Mouse (Mus musculus) liver, embryonic 13.5 days (tissue): ENCODE measurements around the gene Pnpla8. TPM values are rescaled to one million over a fixed set of nuclear protein-coding genes. Genes with fewer than 3 reads are reported as not detected.

Source experiments
- ATAC-seq: fragments of 200-750 bp; cut with Nextera tagmentation; 2 replicates; pipeline ENCODE4 v1.8.0; 2017; ENCODE audit warnings: low read depth, mild to moderate bottlenecking, moderate number of reproducible peaks, moderate library complexity
- DNase-seq: peaks from one replicate; pipeline ENCODE4 v3.0.0; 2022
- H3K27ac ChIP-seq: fragments of 300-500 bp; sonication (generic); 2 replicates; pipeline ENCODE4 v1.5.1; 2015; ENCODE audit warnings: moderate library complexity, mild to moderate bottlenecking, inconsistent platforms
- H3K27me3 ChIP-seq: fragments of 300-500 bp; sonication (generic); 2 replicates; pipeline ENCODE4 v1.6.1; 2015; ENCODE audit warnings: mild to moderate bottlenecking, inconsistent platforms
- H3K36me3 ChIP-seq: fragments of 300-500 bp; sonication (generic); 2 replicates; pipeline ENCODE4 v1.6.1; 2015; ENCODE audit warnings: mild to moderate bottlenecking, inconsistent platforms
- H3K4me1 ChIP-seq: fragments of 300-500 bp; sonication (generic); replicated peaks from 2 replicates; pipeline ENCODE4 v1.6.1; 2015; ENCODE audit warnings: inconsistent platforms
- H3K4me2 ChIP-seq: fragments of 300-500 bp; sonication (generic); 2 replicates; pipeline ENCODE4 v1.6.1; 2015; ENCODE audit warnings: inconsistent platforms, mild to moderate bottlenecking, moderate library complexity
- H3K4me3 ChIP-seq: fragments of 300-500 bp; sonication (generic); replicated peaks from 2 replicates; pipeline ENCODE4 v1.5.1; 2015; ENCODE audit warnings: mild to moderate bottlenecking, inconsistent platforms
- H3K9ac ChIP-seq: fragments of 300-500 bp; sonication (generic); 2 replicates; pipeline ENCODE4 v1.6.1; 2015; ENCODE audit warnings: mild to moderate bottlenecking, inconsistent platforms
- H3K9me3 ChIP-seq: fragments of 300-500 bp; sonication (generic); replicated peaks from 2 replicates; pipeline ENCODE4 v1.6.1; 2016; ENCODE audit warnings: inconsistent platforms
- WGBS: fragments of 180-500 bp; shearing (Covaris S2); methylation state at CpG from one replicate; pipeline ENCODE4 v1.1.7; 2015; ENCODE audit not compliant: insufficient replicate concordance; 5-methylcytosine and 5-hydroxymethylcytosine counted together
- microRNA-seq: library from miRNA; unstranded; fragments of <30 nt; microRNA quantifications from one replicate; pipeline ENCODE4, GENCODE M21; 2016
- polyA plus RNA-seq: library from polyadenylated mRNA; unstranded; fragments of >200 nt; fragmentation: Nextera tagmentation; extraction: Ambion mirVana; gene quantifications from 2 replicates; pipeline ENCODE4 v1.2.1, GENCODE M21; 2015

Gene Pnpla8
- polyA plus RNA-seq, 1 experiment from 2014 or later: 22.5 TPM

GRCm38 (mm10) chr12:44357460-44357859 lies 136.3 kb downstream of the Pnpla8 start:
- DNase-seq (no peak), ATAC-seq (no peak)
- H3K36me3 ChIP-seq: no peaks in the 10 kb centered on the region
- H3K27ac ChIP-seq: no peak overlapping the region
- H3K9ac ChIP-seq: no peak overlapping the region
- no peaks in the 10 kb centered on the region for H3K27me3 ChIP-seq
- no peak overlapping the region for H3K4me2 ChIP-seq
- no peaks in the 10 kb centered on the region for H3K9me3 ChIP-seq
- no peaks in the 10 kb centered on the region for H3K4me1 ChIP-seq
- H3K4me3 ChIP-seq: no peak overlapping the region
- 45% methylated on average over 3 of the region's 3 CpGs for WGBS

- Histone ChIP-seq H3K36me3 (no peaks in the 10 kb centered on the region), H3K9ac (no peak overlapping the region), H3K4me3 (no peak overlapping the region), H3K4me2 (no peak overlapping the region), H3K27me3 (no peaks in the 10 kb centered on the region), H3K27ac (no peak overlapping the region), H3K4me1 (no peaks in the 10 kb centered on the region), H3K9me3 (no peaks in the 10 kb centered on the region)
- ATAC-seq: no peak
- 72% methylated on average over 1 of the region's 1 CpGs for WGBS
- DNase-seq: no peak
These were observed 136.7 kb downstream of the Pnpla8 start for GRCm38 (mm10) chr12:44357881-44358280.

GRCm38 (mm10) chr12:44371076-44371710 lies 150.0 kb downstream of the Pnpla8 start:
- Histone ChIP-seq H3K4me1 (no peaks in the 10 kb centered on the region), H3K27ac (no peak overlapping the region), H3K4me3 (no peak overlapping the region), H3K9ac (no peak overlapping the region), H3K9me3 (no peaks in the 10 kb centered on the region), H3K36me3 (no peaks in the 10 kb centered on the region), H3K4me2 (no peak overlapping the region), H3K27me3 (no peaks in the 10 kb centered on the region)
- 43% methylated on average over 3 of the region's 3 CpGs for WGBS
- ATAC-seq: no peak
- no peak for DNase-seq

Small RNA genes lying within 50 kb of the gene (microRNA-seq; reads per million reads assigned to microRNA genes)
- gene Mir5627: not detected

Other genes with a start within 250 kb of the Pnpla8 start
- 10.4 and 15.4 TPM in 2 replicates for gene Dnajb9, start 11.0 kb upstream of the Pnpla8 start, polyA plus RNA-seq
- gene Nrcam, start 107.5 kb downstream of the Pnpla8 start, polyA plus RNA-seq: 0.21 and 0.36 TPM in 2 replicates